Mouse (Mus musculus) cerebellum, adult 8-10 months (tissue): ENCODE measurements around the gene Aup1.

ENCODE experiments used
- DNase-seq: peaks from one replicate; pipeline ENCODE4 v3.0.0; 2022

The Aup1 gene

DNA sequence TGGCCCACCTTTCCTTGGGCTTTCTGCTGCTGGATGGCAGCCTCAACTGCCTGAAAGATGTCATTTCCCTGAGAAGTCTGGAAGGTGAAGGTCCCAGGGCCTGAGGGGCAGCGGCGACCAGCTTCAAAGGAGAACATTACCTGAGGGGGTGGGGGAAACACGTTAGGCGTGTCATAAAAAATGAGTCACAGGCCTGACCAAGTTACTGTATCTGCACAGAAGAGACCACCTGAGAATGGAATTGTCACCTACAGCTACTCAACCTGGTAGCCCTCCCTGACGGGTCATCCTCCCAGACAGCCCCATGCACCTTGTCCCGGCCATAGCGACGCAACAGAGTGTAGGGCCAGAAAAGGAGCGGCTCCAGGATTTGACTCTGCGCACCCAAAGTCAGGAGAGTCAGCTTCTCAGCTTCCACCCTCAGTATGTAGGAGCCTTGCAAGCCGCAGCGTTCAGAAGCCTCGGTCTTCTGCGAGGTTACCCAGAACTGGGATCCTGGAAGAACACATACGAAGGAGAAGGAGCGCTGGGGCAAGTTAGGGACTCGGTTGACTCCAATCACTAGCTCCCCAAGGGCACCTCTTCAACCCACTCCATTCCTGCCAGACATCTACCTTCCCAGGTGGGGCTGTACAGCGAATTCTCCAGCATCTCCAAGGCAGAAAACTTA lies 22.3 kb upstream of the Aup1 start:
- DNase-seq, result no peak

- DNase-seq, result no peak
Measured at GRCm38 (mm10) chr6:83032769-83033191, 21.5 kb upstream of the Aup1 start.

- no peak for DNase-seq
Measured at GRCm38 (mm10) chr6:83033249-83034185, 20.8 kb upstream of the Aup1 start, which contains the start of the genes Dok1 and Loxl3. Dok1 (minus strand) TSS chr6:83033471. Loxl3 (plus strand) TSS chr6:83034173.

GRCm38 (mm10) chr6:83034463-83035055 lies 19.8 kb upstream of the Aup1 start:
- no peak for DNase-seq

DNA sequence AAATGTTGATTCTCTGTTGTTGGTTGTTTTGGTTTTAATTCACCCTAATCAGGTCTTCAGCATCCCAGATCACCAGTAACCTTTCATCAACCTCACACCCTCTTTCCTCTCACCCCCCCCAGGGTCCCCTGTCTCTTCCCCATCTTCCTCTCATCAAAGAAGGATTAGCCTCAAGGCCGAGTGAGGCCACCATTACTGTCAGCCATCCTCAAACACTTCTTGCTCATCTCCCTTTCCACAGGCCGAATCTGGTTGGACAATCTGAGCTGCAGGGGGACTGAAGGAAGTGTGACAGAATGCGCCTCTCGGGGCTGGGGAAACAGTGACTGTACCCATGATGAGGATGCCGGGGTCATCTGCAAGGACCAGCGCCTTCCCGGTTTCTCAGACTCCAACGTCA lies 17.1 kb upstream of the Aup1 start:
- DNase-seq, result no peak

DNA sequence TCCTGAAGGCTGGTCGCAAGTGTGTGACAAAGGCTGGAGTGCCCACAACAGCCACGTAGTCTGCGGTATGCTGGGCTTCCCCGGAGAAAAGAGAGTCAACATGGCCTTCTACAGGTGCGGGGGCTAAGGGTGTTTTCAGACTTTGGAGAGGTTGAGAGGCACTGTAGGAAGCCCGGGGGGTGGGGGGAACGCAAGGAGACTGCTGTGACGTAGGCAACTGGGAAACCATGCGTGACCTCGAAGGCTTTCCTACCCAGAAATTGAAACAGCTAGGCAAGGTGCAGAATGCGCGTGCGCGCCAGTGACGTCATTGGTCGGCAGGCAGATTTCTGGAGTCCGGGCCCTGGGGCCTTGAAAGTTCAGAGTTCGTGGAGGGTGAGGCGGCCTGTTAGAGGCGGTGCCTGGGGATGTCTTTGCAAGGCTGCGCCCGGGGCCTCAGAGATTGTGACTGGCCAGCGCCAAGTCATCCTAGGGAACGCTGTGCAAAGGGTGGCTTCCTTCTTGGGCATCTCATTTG lies 15.8 kb upstream of the Aup1 start:
- DNase-seq, result peak; percentile 89

DNA sequence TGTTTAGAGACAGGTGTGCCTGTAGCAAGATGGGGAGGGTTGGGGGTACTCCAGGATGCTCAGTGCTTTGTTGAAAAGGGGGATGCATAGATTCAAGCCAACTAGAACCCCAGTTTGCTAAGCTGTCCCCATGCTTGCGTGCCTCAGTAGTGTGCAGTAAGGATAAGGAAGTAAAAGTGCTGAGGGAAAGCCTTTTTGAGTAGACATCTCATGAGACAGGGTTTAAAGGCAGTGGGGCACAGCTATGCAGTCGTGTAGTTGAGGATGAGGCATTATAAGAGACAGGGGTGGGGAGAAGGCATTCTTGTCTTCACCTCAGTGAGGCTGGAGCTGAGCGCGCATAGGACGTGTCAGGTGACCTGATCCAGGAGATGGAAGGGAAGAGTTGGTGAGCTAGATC lies 13.7 kb upstream of the Aup1 start:
- DNase-seq, result no peak

- DNase-seq, result no peak
Measured at GRCm38 (mm10) chr6:83043561-83043960, 10.8 kb upstream of the Aup1 start.

GRCm38 (mm10) chr6:83043993-83044392 lies 10.3 kb upstream of the Aup1 start:
- DNase-seq, result no peak

GRCm38 (mm10) chr6:83044742-83045141 lies 9.6 kb upstream of the Aup1 start:
- no peak for DNase-seq

GRCm38 (mm10) chr6:83049367-83049766 lies 5.0 kb upstream of the Aup1 start:
- DNase-seq, result no peak

DNA sequence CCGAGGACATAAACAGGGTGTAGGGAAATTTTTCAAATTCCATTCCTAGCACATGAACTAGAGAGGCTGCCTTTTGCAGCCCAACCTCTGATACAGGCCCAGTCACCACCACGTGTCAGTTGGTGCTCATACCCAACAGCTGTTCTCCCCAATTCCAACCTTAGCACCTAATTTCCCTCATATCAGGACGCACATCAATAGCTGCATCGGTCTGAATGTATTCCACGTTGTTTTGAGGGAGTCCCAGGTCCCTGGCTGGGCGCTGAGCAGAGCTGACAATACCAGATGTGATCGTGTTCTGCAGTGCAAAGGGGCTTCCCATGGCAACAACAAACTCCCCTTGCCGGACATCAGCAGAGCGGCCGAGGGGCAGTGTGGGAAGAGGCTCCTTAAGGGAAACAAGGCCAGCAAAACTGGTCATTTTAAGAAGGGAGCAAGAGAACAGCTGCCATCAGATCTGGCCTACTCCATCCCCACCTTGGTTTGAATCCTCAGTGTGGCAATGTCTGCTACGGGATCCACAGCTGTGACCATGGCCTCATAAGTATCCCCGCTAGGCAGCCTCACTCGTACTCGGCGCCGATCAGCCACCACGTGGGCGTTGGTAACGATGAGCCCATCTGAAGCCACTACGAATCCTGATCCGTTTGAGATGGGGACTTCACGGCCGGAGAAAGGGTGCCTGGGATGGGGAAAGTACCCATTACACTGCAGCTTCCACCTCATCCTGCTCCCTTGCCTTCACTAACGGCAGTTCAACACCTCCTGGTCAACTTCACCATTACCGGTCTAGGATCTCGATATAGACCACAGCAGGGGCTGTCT lies 973 bp upstream of the Aup1 start:
- peak; percentile 36 for DNase-seq

DNA sequence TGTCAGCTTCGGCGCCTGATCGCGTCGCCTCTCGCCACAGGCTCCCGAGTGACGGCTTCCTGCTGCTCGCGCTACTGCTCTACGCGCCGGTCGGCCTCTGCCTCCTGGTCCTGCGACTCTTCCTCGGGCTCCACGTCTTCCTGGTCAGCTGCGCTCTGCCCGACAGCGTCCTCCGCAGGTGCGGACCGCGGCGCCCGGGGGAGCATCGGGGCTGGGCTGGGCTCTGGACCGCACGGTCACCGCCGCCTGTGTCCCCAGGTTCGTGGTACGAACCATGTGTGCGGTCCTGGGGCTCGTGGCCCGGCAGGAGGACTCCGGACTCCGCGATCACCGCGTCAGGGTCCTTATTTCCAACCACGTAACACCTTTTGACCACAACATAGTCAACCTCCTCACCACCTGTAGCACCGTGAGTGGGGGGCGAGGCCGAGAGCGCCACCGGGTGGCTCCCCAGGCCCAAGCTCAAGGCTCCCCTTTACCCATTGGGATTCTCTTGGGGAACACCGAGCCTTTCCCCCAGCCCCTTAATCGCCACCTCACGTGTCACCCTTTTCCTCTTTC lies 630 bp downstream of the Aup1 start, which contains the start of gene Htra2:
Gene Htra2 (minus strand): TSS at position 403 of the 561 bp plus-strand sequence.
- DNase-seq, result no peak

- peak; percentile 24 for DNase-seq
Measured at GRCm38 (mm10) chr6:83057790-83058189, 3.5 kb downstream of the Aup1 start, which contains the start of gene Dqx1. Dqx1 (plus strand) TSS chr6:83057844.

GRCm38 (mm10) chr6:83058725-83059124 lies 4.4 kb downstream of the Aup1 start:
- DNase-seq, result no peak

DNA sequence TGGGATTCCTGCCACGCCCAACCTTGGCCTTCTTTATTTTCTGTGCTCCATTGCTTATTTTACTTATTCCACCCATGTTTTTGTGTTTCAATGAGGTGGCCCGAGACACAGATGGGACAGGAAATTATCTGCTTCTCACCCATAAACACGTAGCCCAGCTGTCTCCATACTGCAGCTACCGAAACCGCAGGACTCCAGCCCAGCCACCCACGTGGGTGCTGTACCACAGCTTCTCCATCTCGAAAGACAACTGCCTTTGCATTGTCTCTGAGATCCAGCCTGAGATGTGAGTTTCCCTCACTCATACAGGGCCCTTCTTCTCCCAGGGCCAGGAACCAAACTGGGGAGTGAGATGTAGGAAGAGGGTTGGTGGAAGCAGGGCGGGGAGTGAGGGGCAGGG lies 11.7 kb downstream of the Aup1 start:
- no peak for DNase-seq

- DNase-seq, result no peak
Measured at GRCm38 (mm10) chr6:83066441-83066840, 12.1 kb downstream of the Aup1 start.

DNA sequence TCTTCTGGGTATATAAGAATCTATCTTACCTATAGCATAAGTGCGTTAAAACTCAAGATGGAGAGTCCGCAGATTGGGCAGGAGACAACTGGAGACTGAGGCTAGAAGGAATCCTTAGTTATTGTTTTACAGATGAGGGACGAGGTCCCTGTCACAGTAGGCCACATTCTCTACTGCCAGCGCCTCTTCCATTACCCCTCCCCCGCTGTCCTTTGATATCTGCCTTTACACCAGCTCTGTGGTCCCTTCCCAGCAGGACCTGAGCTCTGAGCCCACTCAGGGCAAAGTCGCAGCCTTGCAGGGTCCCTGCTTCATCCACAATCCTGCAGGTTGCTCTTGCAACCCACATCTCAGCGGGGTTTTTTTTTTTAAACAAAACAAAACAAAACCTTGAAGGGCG lies 13.9 kb downstream of the Aup1 start:
- DNase-seq, result no peak

- no peak for DNase-seq
Measured at GRCm38 (mm10) chr6:83068706-83069487, 14.6 kb downstream of the Aup1 start.

GRCm38 (mm10) chr6:83069488-83070246 lies 15.3 kb downstream of the Aup1 start:
- DNase-seq, result peak; percentile 28

GRCm38 (mm10) chr6:83070247-83070310 lies 15.8 kb downstream of the Aup1 start, which contains the start of gene Tlx2:
Tlx2 (minus strand) TSS chr6:83070293.
- no peak for DNase-seq
